Mouse (Mus musculus): ENCODE measurements around the gene Mrpl49. TPM values are rescaled to one million over a fixed set of nuclear protein-coding genes. Genes with fewer than 3 reads are reported as not detected.

Gene Mrpl49
- total RNA-seq, 1 experiment = 62.7 TPM

DNA sequence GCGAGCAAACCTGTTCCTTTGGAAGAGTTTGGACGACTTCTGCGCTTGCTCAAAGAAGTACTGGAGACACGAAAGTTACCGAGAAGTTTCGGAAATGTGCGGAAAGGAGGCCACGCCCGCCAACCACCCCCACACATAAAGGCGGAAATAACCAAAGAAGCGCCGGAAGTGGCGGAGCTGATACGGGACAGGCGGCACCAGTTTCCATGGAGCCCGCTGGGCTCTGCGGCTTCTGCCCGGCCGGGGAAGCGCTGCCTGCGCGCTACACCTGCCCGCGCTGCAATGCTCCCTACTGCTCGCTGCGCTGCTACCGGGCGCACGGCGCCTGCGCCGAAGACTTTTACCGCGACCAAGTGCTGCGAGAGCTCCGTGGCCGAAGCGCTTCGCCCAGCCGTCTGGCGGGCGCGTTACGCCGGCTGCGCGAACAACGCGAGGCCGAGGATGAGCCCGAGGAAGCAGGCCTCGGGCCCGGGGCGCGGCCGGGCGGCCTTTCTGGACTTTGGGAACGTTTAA is 3.5 kb upstream of the Mrpl49 start, which contains the start of gene Znhit2:
Znhit2 (plus strand) TSS at position 172 of the 513 bp plus-strand sequence.
- Histone ChIP-seq H3K4me1 (ENCODE audit: control insufficient read depth in 2 of 2, insufficient read depth in 2 of 2, low read length in 2 of 2, poor library complexity in 1 of 2) (peaks cover 2 to 4% of the 10 kb centered on the region in 2 experiments; a peak in 2 of 4 replicates), H3K36me3 (ENCODE audit: control insufficient read depth, insufficient read depth, low read length, poor library complexity, severe bottlenecking) (peaks cover 19% of the 10 kb centered on the region), H3K9me3 (ENCODE audit: control insufficient read depth, insufficient read depth, low read depth, low read length) (no peaks in the 10 kb centered on the region), H3K27ac (ENCODE audit: insufficient read depth, low read depth, low read length, poor library complexity, severe bottlenecking) (peak within 1 kb of the TSS; percentile 77), H3K9ac (ENCODE audit: insufficient read depth, low read depth, low read length, poor library complexity, severe bottlenecking) (peak within 1 kb of the TSS; percentile 94), H3K4me3 (ENCODE audit: insufficient read depth in 1 of 2, low read depth in 1 of 2, low read length in 2 of 2, poor library complexity in 1 of 2, severe bottlenecking in 1 of 2) (peak within 1 kb of the TSS; percentile 52 to 82)
- DNase-seq (ENCODE audit: low read depth, low spot score) = peak; percentile 86
- in situ Hi-C loops (cut with MboI; ENCODE audit: low sequenced_read_pairs in 2 of 2, unreplicated experiment in 2 of 2) = no loop called here
- TF ChIP-seq ZNF384 (IDR thresholded peaks at IDR 0.05; ENCODE audit: low read depth, low read length) (no peak), ZC3H11A (IDR thresholded peaks at IDR 0.05; ENCODE audit: borderline replicate concordance, low read depth, low read length) (no peak), MAFK (IDR thresholded peaks at IDR 0.05; ENCODE audit: insufficient read depth, low read depth, low read length) (no peak), CHD2 (IDR thresholded peaks at IDR 0.05; ENCODE audit: low read depth, low read length) (no peak), HCFC1 (IDR thresholded peaks at IDR 0.05; ENCODE audit: borderline replicate concordance, insufficient read depth, low read length) (peak; percentile 60; the same call in 1 of the 2 replicates)

DNA sequence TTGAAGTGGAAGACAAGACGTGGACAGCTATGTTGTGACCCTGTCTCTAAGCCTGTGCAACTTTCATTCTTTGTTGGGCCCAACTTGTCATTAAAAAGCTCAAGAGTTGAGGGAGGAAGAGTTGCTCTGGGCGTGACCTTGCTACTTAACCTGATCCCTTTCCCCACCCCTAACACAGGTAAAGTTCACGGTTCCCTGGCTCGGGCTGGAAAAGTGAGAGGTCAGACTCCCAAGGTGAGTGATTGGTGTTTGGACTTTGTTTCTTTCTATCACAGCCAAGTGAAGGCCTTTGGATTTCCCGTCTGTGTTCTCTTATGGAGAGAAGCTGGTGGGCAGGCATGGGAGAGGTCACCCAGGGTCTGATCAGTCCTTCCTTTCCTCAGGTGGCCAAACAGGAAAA is 1.4 kb upstream of the Mrpl49 start:
- in situ Hi-C loops (cut with MboI; ENCODE audit: low sequenced_read_pairs in 2 of 2, unreplicated experiment in 2 of 2) = no loop called here

DNA sequence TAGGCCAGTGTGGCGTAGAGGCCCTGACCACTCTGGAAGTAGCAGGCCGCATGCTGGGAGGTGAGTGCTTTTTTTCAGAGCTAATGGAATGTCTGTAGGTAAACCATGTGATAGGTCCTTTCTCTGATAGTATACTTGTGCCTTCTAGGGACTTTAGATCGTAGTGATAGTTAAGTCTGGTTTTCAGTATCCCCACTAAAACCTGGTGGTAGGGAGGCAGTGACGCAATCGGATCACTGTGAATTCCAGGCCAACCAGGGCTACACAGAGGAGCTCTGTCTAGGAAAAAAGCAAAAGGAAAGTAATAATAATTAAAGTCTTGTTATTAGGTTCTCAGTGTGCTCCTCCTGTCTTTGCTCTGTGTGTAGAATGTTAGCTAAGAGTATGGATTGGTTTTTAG is 928 bp upstream of the Mrpl49 start:
- H3K27ac ChIP-seq (ENCODE audit: insufficient read depth, low read depth, low read length, poor library complexity, severe bottlenecking) = peak overlapping the region; percentile 87

More for the DNA sequence above, 1.4 kb upstream of the Mrpl49 start:
- peak overlapping the region; percentile 96 for H3K9ac ChIP-seq (ENCODE audit: insufficient read depth, low read depth, low read length, poor library complexity, severe bottlenecking)
- H3K4me3 ChIP-seq (ENCODE audit: insufficient read depth in 1 of 2, low read depth in 1 of 2, low read length in 2 of 2, poor library complexity in 1 of 2, severe bottlenecking in 1 of 2) = peak overlapping the region; percentile 89 to 96
- peak overlapping the region; percentile 8; the same call in 1 of the 2 replicates for H3K27ac ChIP-seq (ENCODE audit: insufficient read depth, low read depth, low read length, poor library complexity, severe bottlenecking)
- peaks cover 35% of the 10 kb centered on the region for H3K36me3 ChIP-seq (ENCODE audit: control insufficient read depth, insufficient read depth, low read length, poor library complexity, severe bottlenecking)
- peaks cover 2 to 4% of the 10 kb centered on the region in 2 experiments; a peak in 2 of 4 replicates for H3K4me1 ChIP-seq (ENCODE audit: control insufficient read depth in 2 of 2, insufficient read depth in 2 of 2, low read length in 2 of 2, poor library complexity in 1 of 2)
- TF ChIP-seq CHD2 (IDR thresholded peaks at IDR 0.05; ENCODE audit: low read depth, low read length) (no peak), ZNF384 (IDR thresholded peaks at IDR 0.05; ENCODE audit: low read depth, low read length) (no peak), HCFC1 (IDR thresholded peaks at IDR 0.05; ENCODE audit: borderline replicate concordance, insufficient read depth, low read length) (no peak), ZC3H11A (IDR thresholded peaks at IDR 0.05; ENCODE audit: borderline replicate concordance, low read depth, low read length) (no peak), MAFK (IDR thresholded peaks at IDR 0.05; ENCODE audit: insufficient read depth, low read depth, low read length) (no peak)
- DNase-seq (ENCODE audit: low read depth, low spot score) = no peak
- no peaks in the 10 kb centered on the region for H3K9me3 ChIP-seq (ENCODE audit: control insufficient read depth, insufficient read depth, low read depth, low read length)

GRCm38 (mm10) chr19:6056696-6057095 is 889 bp downstream of the Mrpl49 start:
- in situ Hi-C loops (cut with MboI; ENCODE audit: low sequenced_read_pairs in 2 of 2, unreplicated experiment in 2 of 2) = no loop called here
- Histone ChIP-seq H3K27ac (ENCODE audit: insufficient read depth, low read depth, low read length, poor library complexity, severe bottlenecking) (no peak overlapping the region), H3K9me3 (ENCODE audit: control insufficient read depth, insufficient read depth, low read depth, low read length) (no peaks in the 10 kb centered on the region), H3K4me1 (ENCODE audit: control insufficient read depth in 2 of 2, insufficient read depth in 2 of 2, low read length in 2 of 2, poor library complexity in 1 of 2) (peaks cover 2% of the 10 kb centered on the region in 2 experiments; a peak in 2 of 4 replicates), H3K9ac (ENCODE audit: insufficient read depth, low read depth, low read length, poor library complexity, severe bottlenecking) (peak overlapping the region; percentile 95), H3K36me3 (ENCODE audit: control insufficient read depth, insufficient read depth, low read length, poor library complexity, severe bottlenecking) (peaks cover 55% of the 10 kb centered on the region), H3K4me3 (ENCODE audit: insufficient read depth in 1 of 2, low read depth in 1 of 2, low read length in 2 of 2, poor library complexity in 1 of 2, severe bottlenecking in 1 of 2) (peak overlapping the region; percentile 95 to 96)
- no peak for TF ChIP-seq ZC3H11A (IDR thresholded peaks at IDR 0.05; ENCODE audit: borderline replicate concordance, low read depth, low read length)
- TF ChIP-seq ZNF384 (IDR thresholded peaks at IDR 0.05; ENCODE audit: low read depth, low read length) = no peak
- TF ChIP-seq HCFC1 (IDR thresholded peaks at IDR 0.05; ENCODE audit: borderline replicate concordance, insufficient read depth, low read length) = no peak
- TF ChIP-seq MAFK (IDR thresholded peaks at IDR 0.05; ENCODE audit: insufficient read depth, low read depth, low read length) = no peak
- no peak for TF ChIP-seq CHD2 (IDR thresholded peaks at IDR 0.05; ENCODE audit: low read depth, low read length)
- no peak for DNase-seq (ENCODE audit: low read depth, low spot score)

More for the DNA sequence above, 928 bp upstream of the Mrpl49 start:
- Histone ChIP-seq H3K4me3 (ENCODE audit: insufficient read depth in 1 of 2, low read depth in 1 of 2, low read length in 2 of 2, poor library complexity in 1 of 2, severe bottlenecking in 1 of 2) (peak overlapping the region; percentile 89 to 96), H3K9ac (ENCODE audit: insufficient read depth, low read depth, low read length, poor library complexity, severe bottlenecking) (peak overlapping the region; percentile 96), H3K36me3 (ENCODE audit: control insufficient read depth, insufficient read depth, low read length, poor library complexity, severe bottlenecking) (peaks cover 40% of the 10 kb centered on the region), H3K4me1 (ENCODE audit: control insufficient read depth in 2 of 2, insufficient read depth in 2 of 2, low read length in 2 of 2, poor library complexity in 1 of 2) (peaks cover 2 to 4% of the 10 kb centered on the region in 2 experiments; a peak in 2 of 4 replicates), H3K9me3 (ENCODE audit: control insufficient read depth, insufficient read depth, low read depth, low read length) (no peaks in the 10 kb centered on the region)
- no peak for TF ChIP-seq ZNF384 (IDR thresholded peaks at IDR 0.05; ENCODE audit: low read depth, low read length)
- no peak for TF ChIP-seq MAFK (IDR thresholded peaks at IDR 0.05; ENCODE audit: insufficient read depth, low read depth, low read length)
- no peak for TF ChIP-seq CHD2 (IDR thresholded peaks at IDR 0.05; ENCODE audit: low read depth, low read length)
- no peak for TF ChIP-seq ZC3H11A (IDR thresholded peaks at IDR 0.05; ENCODE audit: borderline replicate concordance, low read depth, low read length)
- no peak for TF ChIP-seq HCFC1 (IDR thresholded peaks at IDR 0.05; ENCODE audit: borderline replicate concordance, insufficient read depth, low read length)
- no peak for DNase-seq (ENCODE audit: low read depth, low spot score)
- in situ Hi-C loops (cut with MboI; ENCODE audit: low sequenced_read_pairs in 2 of 2, unreplicated experiment in 2 of 2) = no loop called here
